Mouse (Mus musculus) C2C12 (cell line): ENCODE measurements at regions not wholly inside any gene's neighbourhood (a gene's known extent, or its start where the extent isn't known, plus 50 kb on each side); places are given as distances from the start of the nearest gene placed in this dataset.

Experiments
- CEBPB ChIP-seq: IDR thresholded peaks from one replicate; pipeline ENCODE4 v1.6.1; 2011; ENCODE audit warnings: low read depth, mild to moderate bottlenecking, control low read depth, moderate library complexity
- CTCF ChIP-seq: IDR thresholded peaks from one replicate; pipeline ENCODE4 v1.5.1; 2011; ENCODE audit not compliant: control insufficient read depth, insufficient read depth, insufficient read length
- FOSL1 ChIP-seq: IDR thresholded peaks from one replicate; pipeline ENCODE4 v1.8.0; 2011; ENCODE audit warnings: mild to moderate bottlenecking, low read length; ENCODE audit not compliant: poor library complexity, insufficient read depth, severe bottlenecking
- MAX ChIP-seq: IDR thresholded peaks from one replicate; pipeline ENCODE4 v1.6.1; 2011; ENCODE audit warnings: mild to moderate bottlenecking, control low read depth
- MYOD1 ChIP-seq: IDR thresholded peaks from one replicate; pipeline ENCODE4 v1.6.1; 2011; ENCODE audit warnings: low read depth; ENCODE audit not compliant: control insufficient read depth, insufficient read length
- MYOG ChIP-seq: IDR thresholded peaks from one replicate; pipeline ENCODE4 v1.6.1; 2011; ENCODE audit not compliant: control insufficient read depth, insufficient read length; ENCODE audit errors: extremely low read depth
- USF1 ChIP-seq: IDR thresholded peaks from one replicate; pipeline ENCODE4 v1.6.1; 2011; ENCODE audit warnings: low read depth, mild to moderate bottlenecking, control low read depth, moderate library complexity

DNA sequence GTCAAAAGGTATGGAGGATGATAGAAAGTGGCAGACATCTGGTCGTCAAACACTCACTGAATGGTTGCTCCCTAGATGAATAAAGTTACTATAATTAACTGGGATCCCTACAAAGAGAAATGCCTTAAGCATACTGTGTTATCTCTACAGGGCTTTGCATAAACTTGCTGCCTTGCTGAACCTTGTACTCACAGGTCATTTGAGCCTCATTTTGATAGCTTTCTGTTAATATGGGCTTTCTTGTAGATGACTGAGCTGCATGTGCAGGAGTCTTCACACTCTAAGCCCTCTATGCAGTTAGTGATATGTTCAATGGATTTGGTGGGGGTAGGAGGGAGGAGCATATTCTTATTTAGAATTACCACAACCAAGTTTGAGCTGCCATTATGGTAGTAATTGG lies 127.8 kb upstream of the Sdr16c6 start:
- TF ChIP-seq CTCF (no peak), MAX (no peak), CEBPB (no peak), USF1 (no peak), MYOG (no peak), MYOD1 (no peak), FOSL1 (no peak)
